Comparison of ENCODE assay signal across 12 mouse cellular contexts in genomic region chr3:88548180-88548917, GRCm38 (mm10). TPM values are rescaled to one million over a fixed set of nuclear protein-coding genes. Genes with fewer than 3 reads are reported as not detected.
DNase-seq lines count a peak whose midpoint lies in the region; ATAC-seq and TF ChIP-seq lines count a peak whose summit lies in the region.
"Had no signal": no experiment of that assay in that cellular context is flagged by ENCODE, and none has a peak within 500 bp of the region (broad histone marks: within the 10 kb centered on the region; RNA-seq: fewer than 3 reads in every experiment).

Rab25 (minus strand) TSS chr3:88548300.

- TF ChIP-seq POLR2A in small intestine, adult 2 months (IDR thresholded peaks at IDR 0.05; ENCODE audit: low read depth, low read length), result peak; percentile 25; the same call in 1 of the 2 replicates

- TF ChIP-seq CTCF in small intestine, adult 2 months (IDR thresholded peaks at IDR 0.05; ENCODE audit: extremely low read depth, insufficient read length, insufficient replicate concordance, low read depth, low read length), result no peak

- peak within 1 kb of the TSS; percentile 30 for H3K4me2 ChIP-seq in embryonic facial prominence, embryonic 14.5 days (ENCODE audit: low read depth, low read length)
- peak within 1 kb of the TSS; percentile 50 for H3K4me2 ChIP-seq in intestine, embryonic 16.5 days (ENCODE audit: low read depth, low read length)
- H3K4me2 ChIP-seq in hindbrain, embryonic 11.5 days (replicated peaks; ENCODE audit: low read depth, low read length), result no peak within 1 kb of the TSS
- H3K4me2 ChIP-seq: forebrain, embryonic 12.5 days had no signal

- H3K36me3 ChIP-seq in embryonic facial prominence, embryonic 14.5 days (ENCODE audit: control insufficient read depth, insufficient read depth, low read length), result no peaks in the 10 kb centered on the region; the same call in 1 of the 2 replicates
- no peaks in the 10 kb centered on the region for H3K36me3 ChIP-seq in intestine, embryonic 16.5 days (ENCODE audit: control insufficient read depth, insufficient read depth, low read length)
- no peaks in the 10 kb centered on the region; the same call in 1 of the 2 replicates for H3K36me3 ChIP-seq in small intestine, adult 2 months (ENCODE audit: control insufficient read depth, insufficient read depth, low read length)
- no peaks in the 10 kb centered on the region for H3K36me3 ChIP-seq in hindbrain, embryonic 11.5 days (ENCODE audit: control insufficient read depth, insufficient read depth, low read length)
- H3K36me3 ChIP-seq: forebrain, embryonic 12.5 days had no signal

- peaks cover 9% of the 10 kb centered on the region for H3K4me1 ChIP-seq in embryonic facial prominence, embryonic 14.5 days (ENCODE audit: control insufficient read depth, insufficient read depth, low read length)
- peaks cover 14% of the 10 kb centered on the region for H3K4me1 ChIP-seq in intestine, embryonic 16.5 days (ENCODE audit: control insufficient read depth, insufficient read depth, low read length)
- peaks cover 27% of the 10 kb centered on the region for H3K4me1 ChIP-seq in small intestine, adult 2 months (ENCODE audit: control insufficient read depth, insufficient read depth, insufficient read length, low read length)
- H3K4me1 ChIP-seq in hindbrain, embryonic 11.5 days (replicated peaks; ENCODE audit: control insufficient read depth, insufficient read depth, low read length), result no peaks in the 10 kb centered on the region

- H3K4me3 ChIP-seq in embryonic facial prominence, embryonic 14.5 days (ENCODE audit: low read depth, low read length), result no peak within 1 kb of the TSS
- H3K4me3 ChIP-seq in intestine, embryonic 16.5 days (ENCODE audit: low read length), result peak within 1 kb of the TSS; percentile 49
- peak within 1 kb of the TSS; percentile 62 for H3K4me3 ChIP-seq in small intestine, adult 2 months (ENCODE audit: low read depth, low read length)
- no peak within 1 kb of the TSS for H3K4me3 ChIP-seq in hindbrain, embryonic 11.5 days (ENCODE audit: low read depth, low read length)
- H3K4me3 ChIP-seq: forebrain, embryonic 12.5 days had no signal

- WGBS in embryonic facial prominence, embryonic 14.5 days, result 46% methylated on average over 18 of the region's 18 CpGs
- WGBS in intestine, embryonic 16.5 days, result 41% methylated on average over 18 of the region's 18 CpGs
- WGBS in large intestine, adult 2 months, result 25% methylated on average over 18 of the region's 18 CpGs
- 22% methylated on average over 18 of the region's 18 CpGs for WGBS in small intestine, adult 2 months
- 48% methylated on average over 18 of the region's 18 CpGs for WGBS in hindbrain, embryonic 11.5 days

- peak within 1 kb of the TSS; percentile 6; the same call in 1 of the 2 replicates for H3K27ac ChIP-seq in embryonic facial prominence, embryonic 14.5 days (replicated peaks; ENCODE audit: low read depth, low read length)
- peak within 1 kb of the TSS; percentile 75 for H3K27ac ChIP-seq in intestine, embryonic 16.5 days (ENCODE audit: low read length)
- H3K27ac ChIP-seq in small intestine, adult 2 months (ENCODE audit: insufficient read depth, low read depth, low read length), result peak within 1 kb of the TSS; percentile 73
- no peak within 1 kb of the TSS for H3K27ac ChIP-seq in hindbrain, embryonic 11.5 days (ENCODE audit: low read depth, low read length)
- H3K27ac ChIP-seq: forebrain, embryonic 12.5 days; macrophage had no signal

- no peak within 1 kb of the TSS for H3K9ac ChIP-seq in embryonic facial prominence, embryonic 14.5 days (ENCODE audit: low read depth, low read length)
- peak within 1 kb of the TSS; percentile 65 for H3K9ac ChIP-seq in intestine, embryonic 16.5 days (ENCODE audit: low read depth, low read length)
- H3K9ac ChIP-seq in hindbrain, embryonic 11.5 days (ENCODE audit: low read depth, low read length), result no peak within 1 kb of the TSS
- H3K9ac ChIP-seq: forebrain, embryonic 12.5 days had no signal

- peak; percentile 76 for DNase-seq in embryonic facial prominence, embryonic 14.5 days (ENCODE audit: low spot score)
- DNase-seq in large intestine, adult 2 months (ENCODE audit: low read depth, low spot score), result no peak
- no peak for DNase-seq in hindbrain, embryonic 11.5 days (ENCODE audit: low spot score)
- DNase-seq in spleen, postnatal 36 days (ENCODE audit: low spot score in 2 of 2), result no peak
- DNase-seq in cerebellum, postnatal 10 days, result no peak
- DNase-seq: adrenal gland, postnatal 25 days; cerebellum, adult 9-10 months; thymus, postnatal 4 days had no signal

- no peaks in the 10 kb centered on the region for H3K27me3 ChIP-seq in embryonic facial prominence, embryonic 14.5 days (replicated peaks; ENCODE audit: control insufficient read depth, insufficient read depth, low read length)
- H3K27me3 ChIP-seq in intestine, embryonic 16.5 days (replicated peaks; ENCODE audit: control insufficient read depth, insufficient read depth, low read length), result no peaks in the 10 kb centered on the region
- no peaks in the 10 kb centered on the region for H3K27me3 ChIP-seq in small intestine, adult 2 months (ENCODE audit: control insufficient read depth, insufficient read depth, low read length)
- no peaks in the 10 kb centered on the region for H3K27me3 ChIP-seq in hindbrain, embryonic 11.5 days (ENCODE audit: control insufficient read depth, insufficient read depth, low read length)
- H3K27me3 ChIP-seq: forebrain, embryonic 12.5 days had no signal

- no peak; the same call in 1 of the 2 replicates for ATAC-seq in embryonic facial prominence, embryonic 14.5 days (ENCODE audit: low read depth)
- ATAC-seq in intestine, embryonic 16.5 days, result peak; percentile 45
- ATAC-seq in hindbrain, embryonic 11.5 days (ENCODE audit: low FRiP score), result no peak

- no peaks in the 10 kb centered on the region for H3K9me3 ChIP-seq in embryonic facial prominence, embryonic 14.5 days (ENCODE audit: control insufficient read depth, low read length)
- H3K9me3 ChIP-seq in intestine, embryonic 16.5 days (ENCODE audit: control insufficient read depth, low read length), result no peaks in the 10 kb centered on the region
- H3K9me3 ChIP-seq in hindbrain, embryonic 11.5 days (ENCODE audit: control insufficient read depth, low read length), result no peaks in the 10 kb centered on the region
- H3K9me3 ChIP-seq: forebrain, embryonic 12.5 days had no signal

RNA-seq across cellular contexts. Expression of gene Rab25, which starts in this region (rescaled TPM):
- polyA plus RNA-seq in embryonic facial prominence, embryonic 14.5 days (2014; fragmentation: Nextera tagmentation; extraction: Ambion mirVana), result 33.8 and 38.0 TPM in 2 replicates
- polyA plus RNA-seq in intestine, embryonic 16.5 days (2015; fragmentation: Nextera tagmentation; extraction: Ambion mirVana), result 102 and 109 TPM in 2 replicates
- polyA plus RNA-seq in large intestine, adult 2 months (2012; rRNA removed), result 236 and 238 TPM in 2 replicates
- 132 and 184 TPM in 2 replicates for polyA plus RNA-seq in small intestine, adult 2 months (2012; rRNA removed)
- polyA plus RNA-seq in hindbrain, embryonic 11.5 days (2014; fragmentation: Nextera tagmentation; extraction: Ambion mirVana), result 1.1 and 1.8 TPM in 2 replicates
- polyA plus RNA-seq: macrophage had no signal

Comparison
In these comparisons a context has a peak if more than half of its experiments do, and no peak if none do; other contexts are left out.
1. RNA of gene Rab25 (polyA plus RNA-seq): 236 to 238 TPM in large intestine, adult 2 months, 132 to 184 TPM in small intestine, adult 2 months, 102 to 109 TPM in intestine, embryonic 16.5 days and 33.8 to 38.0 TPM in embryonic facial prominence, embryonic 14.5 days; 1.1 to 1.8 TPM in hindbrain, embryonic 11.5 days; every median in the first group is over 10 times any median in the second.
2. H3K4me3 ChIP-seq: peak in intestine, embryonic 16.5 days (single experiment) and small intestine, adult 2 months (single experiment); none in embryonic facial prominence, embryonic 14.5 days (single experiment) and hindbrain, embryonic 11.5 days (single experiment).